Mouse (Mus musculus) lung, postnatal 25 days (tissue): Measurements from ENCODE around the gene Gad2.

Experiments
- DNase-seq: peaks from one replicate; pipeline ENCODE4 v3.0.0; 2022; ENCODE audit warnings: low spot score

Gad2 gene

GRCm38 (mm10) chr2:22646134-22646533, 24.1 kb downstream of the Gad2 start:
- DNase-seq: no peak

DNA sequence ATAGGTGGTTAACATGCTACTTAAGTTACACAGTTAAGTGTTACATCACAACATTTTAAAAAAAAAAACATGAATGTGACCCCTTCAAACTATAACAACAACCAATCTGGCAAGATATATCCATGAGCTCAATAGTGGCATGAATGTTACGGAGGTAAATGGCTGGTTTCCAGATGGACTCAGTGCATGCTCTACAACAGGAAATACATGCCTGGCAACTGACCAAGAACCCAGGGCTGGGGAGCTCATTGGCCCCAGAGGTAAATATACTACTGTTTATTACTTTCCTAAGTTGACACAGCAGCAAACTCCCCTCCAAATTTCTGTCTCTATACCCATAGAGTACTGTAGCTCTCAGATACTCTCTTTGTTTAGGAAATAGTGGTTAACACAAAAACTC, 26.4 kb downstream of the Gad2 start:
- DNase-seq: no peak

DNA sequence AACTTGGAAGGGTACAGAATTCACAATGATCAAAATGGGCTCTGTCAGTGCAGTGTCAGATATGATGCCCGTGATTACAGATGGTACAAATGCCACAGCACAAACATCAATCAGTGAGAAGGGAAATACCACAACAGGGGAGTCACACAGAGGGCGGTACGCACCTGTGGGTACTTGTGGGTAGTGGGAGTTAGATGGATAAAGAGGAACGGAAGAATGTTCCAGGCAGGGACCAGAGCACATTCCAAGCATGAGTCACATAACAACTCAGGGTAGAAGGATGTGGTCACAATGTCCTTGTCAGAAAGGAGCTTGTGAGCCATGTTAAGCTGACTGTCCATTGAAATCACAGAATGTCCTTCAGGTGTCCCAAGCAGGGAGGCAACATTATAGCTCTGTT, 29.8 kb downstream of the Gad2 start:
- DNase-seq: no peak

- DNase-seq: no peak
These were observed 41.7 kb downstream of the Gad2 start for GRCm38 (mm10) chr2:22663731-22664130.

DNA sequence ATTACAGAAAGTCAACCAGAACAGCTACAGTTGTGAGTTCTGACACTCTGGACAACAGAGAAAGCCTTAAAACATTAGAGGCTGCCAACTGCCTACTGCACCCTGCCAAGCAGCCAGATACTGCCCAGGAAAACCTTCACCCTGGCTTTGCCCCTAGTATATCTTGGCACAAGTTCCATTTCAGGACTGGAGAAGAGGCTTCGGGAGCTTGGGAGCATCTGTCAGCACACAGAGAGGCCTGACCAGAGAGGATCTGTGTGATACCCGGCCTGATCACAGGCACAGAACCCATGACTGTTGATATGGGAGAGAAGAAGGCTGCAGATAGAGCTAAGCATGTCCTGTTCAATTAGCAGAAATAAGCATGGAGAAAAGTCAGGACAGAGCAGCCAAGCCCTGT, 48.4 kb downstream of the Gad2 start:
- no peak for DNase-seq

- DNase-seq: no peak
These were observed 49.3 kb downstream of the Gad2 start for GRCm38 (mm10) chr2:22671348-22671747.

GRCm38 (mm10) chr2:22677066-22677465, 55.1 kb downstream of the Gad2 start:
- DNase-seq: no peak

GRCm38 (mm10) chr2:22679944-22680343, 57.9 kb downstream of the Gad2 start:
- DNase-seq: no peak

DNA sequence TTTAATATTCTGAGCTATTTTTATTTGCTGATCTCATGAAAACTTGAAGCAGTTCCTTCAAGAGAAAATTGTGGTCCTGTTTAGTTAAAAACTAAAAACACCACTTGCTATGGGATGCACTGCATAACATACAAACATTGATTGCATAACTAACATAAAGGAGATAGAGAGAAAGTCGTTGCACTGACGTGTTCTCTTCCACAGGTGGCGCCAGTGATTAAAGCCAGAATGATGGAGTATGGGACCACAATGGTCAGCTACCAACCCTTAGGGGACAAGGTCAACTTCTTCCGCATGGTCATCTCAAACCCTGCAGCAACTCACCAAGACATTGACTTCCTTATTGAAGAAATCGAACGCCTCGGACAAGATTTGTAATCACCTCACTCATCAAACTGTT, 68.0 kb downstream of the Gad2 start:
- no peak for DNase-seq

DNA sequence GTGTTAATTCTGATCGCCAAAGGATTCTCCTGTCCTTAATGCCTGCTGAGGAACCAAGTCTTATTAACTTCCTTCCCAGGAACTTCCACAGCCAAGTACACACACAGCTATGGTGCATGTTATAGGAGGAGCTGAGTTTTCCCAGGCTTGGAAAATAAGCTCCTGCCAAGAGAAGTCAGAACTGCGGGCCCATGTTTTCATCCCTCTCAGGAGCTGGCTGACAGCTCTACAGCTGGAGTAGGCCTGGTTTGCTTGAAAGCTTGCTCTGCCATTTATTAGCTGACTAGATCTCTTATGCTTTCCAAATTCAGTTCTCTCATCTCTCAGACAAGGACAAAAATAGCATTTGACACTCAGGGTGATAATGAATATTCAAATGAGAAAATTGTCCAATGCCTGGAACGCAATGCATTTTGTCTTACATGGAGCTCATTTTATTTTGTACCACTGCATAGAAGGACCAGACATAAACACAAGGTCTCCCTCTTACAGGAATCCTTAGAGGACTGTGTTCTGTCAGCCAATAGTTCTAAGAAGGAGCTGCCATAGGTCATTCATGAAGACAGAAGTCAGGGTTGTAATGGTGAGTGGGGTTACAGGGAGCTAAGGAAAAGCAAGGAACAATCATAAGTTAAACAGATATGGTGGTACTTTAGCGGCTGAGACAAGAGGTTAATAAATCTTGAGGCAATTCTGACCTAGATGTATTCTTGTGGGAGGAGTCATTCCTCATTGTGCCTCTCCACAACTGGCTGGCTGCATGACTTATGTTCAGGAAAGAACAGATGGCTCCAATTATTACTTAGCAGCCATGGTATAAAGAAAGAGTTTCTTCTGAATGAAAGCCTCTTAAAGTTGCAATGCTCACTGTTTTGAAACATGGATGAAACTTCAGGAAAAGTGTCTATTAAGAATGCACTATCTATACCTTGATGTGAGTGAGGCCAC, 83.0 kb downstream of the Gad2 start:
- no peak for DNase-seq

GRCm38 (mm10) chr2:22706233-22706632, 84.2 kb downstream of the Gad2 start:
- no peak for DNase-seq

GRCm38 (mm10) chr2:22721522-22722470, 99.8 kb downstream of the Gad2 start:
- DNase-seq: peak; percentile 73

DNA sequence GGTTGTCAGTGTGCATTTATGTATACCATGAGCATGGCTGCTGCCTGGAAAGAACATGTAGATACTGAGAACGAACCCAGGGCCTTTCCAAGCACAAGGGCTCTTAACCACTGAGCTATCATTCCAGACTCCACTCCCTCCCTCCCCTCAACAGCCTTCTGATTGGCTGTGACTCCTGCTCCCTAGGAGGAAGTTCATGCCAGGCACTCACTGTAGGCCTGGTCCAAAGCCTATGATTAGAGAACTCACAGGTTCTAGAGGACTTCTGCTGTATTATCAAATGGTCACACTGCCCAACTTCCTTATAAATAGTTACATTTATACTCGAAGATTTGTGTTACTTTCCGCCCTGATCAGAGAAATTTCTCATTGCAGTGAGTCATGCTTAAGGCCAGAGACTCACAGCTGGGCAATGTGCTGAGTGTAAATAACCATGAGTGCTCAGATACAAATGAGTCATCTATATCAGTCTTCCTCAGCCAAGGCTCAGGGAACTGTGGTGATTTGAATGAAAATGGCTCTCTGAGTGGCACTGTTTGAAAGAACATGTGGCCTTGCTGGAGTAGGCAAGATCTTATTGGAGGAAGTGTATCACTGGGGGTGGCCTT, 102.0 kb downstream of the Gad2 start:
- no peak for DNase-seq

GRCm38 (mm10) chr2:22727113-22727512, 105.1 kb downstream of the Gad2 start:
- DNase-seq: no peak

GRCm38 (mm10) chr2:22736134-22736533, 114.1 kb downstream of the Gad2 start:
- DNase-seq: no peak

- no peak for DNase-seq
These were observed 117.4 kb downstream of the Gad2 start for GRCm38 (mm10) chr2:22739369-22739768.

GRCm38 (mm10) chr2:22740441-22740840, 118.4 kb downstream of the Gad2 start:
- no peak for DNase-seq

GRCm38 (mm10) chr2:22741222-22741621, 119.2 kb downstream of the Gad2 start:
- no peak for DNase-seq
